Mouse (Mus musculus) embryonic fibroblast, embryonic 13.5 days (primary cell): ENCODE data around the gene Enox1.

Experiments
- CTCF ChIP-seq: IDR thresholded peaks from 2 replicates; pipeline ENCODE4 v1.5.1; 2011; ENCODE audit warnings: mild to moderate bottlenecking, control low read depth, low read length, moderate library complexity, borderline replicate concordance; ENCODE audit not compliant: insufficient read depth
- POLR2A ChIP-seq: IDR thresholded peaks from 2 replicates; pipeline ENCODE4 v1.6.1; 2011; ENCODE audit warnings: low read depth, mild to moderate bottlenecking, control low read depth, low read length, moderate library complexity

GRCm38 (mm10) chr14:77298327-77298726, 141.8 kb downstream of the Enox1 start:
- TF ChIP-seq CTCF (no peak), POLR2A (no peak)
